Mouse (Mus musculus): ENCODE measurements around the gene Efcab9. TPM values are rescaled to one million over a fixed set of nuclear protein-coding genes. Genes with fewer than 3 reads are reported as not detected.

Efcab9 gene
- polyA plus RNA-seq, 1 experiment from 2014 or later, result 0.35 TPM

DNA sequence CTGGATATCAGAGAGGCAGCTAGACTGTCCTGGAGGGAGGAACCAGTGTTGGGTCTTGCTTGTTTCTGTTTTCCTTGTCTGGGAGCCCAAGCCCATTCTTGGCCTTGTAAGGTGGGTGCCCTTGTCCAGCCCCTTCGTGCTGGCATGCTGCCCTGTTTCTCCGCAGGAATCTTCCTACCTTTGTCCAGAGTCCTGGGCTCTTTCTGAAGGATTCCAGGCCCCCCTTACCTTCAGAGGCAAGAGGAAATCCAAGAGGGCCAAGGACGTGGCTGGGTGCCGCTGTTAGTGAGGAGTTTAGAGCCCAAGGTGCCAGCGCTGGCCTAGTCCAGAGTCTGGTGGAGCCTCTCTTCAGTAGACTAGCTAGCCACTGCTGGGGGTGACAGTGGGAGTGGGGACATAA is 12.6 kb upstream of the Efcab9 start:
- no peak overlapping the region for H3K27ac ChIP-seq
- no peak for ATAC-seq
- 0 out of 2 replicates have a peak, but pooled peaks cover 3% of the 10 kb centered on the region for H3K27me3 ChIP-seq
- no peak overlapping the region for H3K9ac ChIP-seq (replicated peaks)
- peaks cover 12% of the 10 kb centered on the region for H3K4me1 ChIP-seq (replicated peaks)
- H3K9me3 ChIP-seq, result no peaks in the 10 kb centered on the region
- no peak overlapping the region for H3K4me3 ChIP-seq (replicated peaks)
- H3K36me3 ChIP-seq, result no peaks in the 10 kb centered on the region
- H3K4me2 ChIP-seq (replicated peaks), result no peak overlapping the region
- 93% methylated on average over 5 of the region's 5 CpGs for WGBS

DNA sequence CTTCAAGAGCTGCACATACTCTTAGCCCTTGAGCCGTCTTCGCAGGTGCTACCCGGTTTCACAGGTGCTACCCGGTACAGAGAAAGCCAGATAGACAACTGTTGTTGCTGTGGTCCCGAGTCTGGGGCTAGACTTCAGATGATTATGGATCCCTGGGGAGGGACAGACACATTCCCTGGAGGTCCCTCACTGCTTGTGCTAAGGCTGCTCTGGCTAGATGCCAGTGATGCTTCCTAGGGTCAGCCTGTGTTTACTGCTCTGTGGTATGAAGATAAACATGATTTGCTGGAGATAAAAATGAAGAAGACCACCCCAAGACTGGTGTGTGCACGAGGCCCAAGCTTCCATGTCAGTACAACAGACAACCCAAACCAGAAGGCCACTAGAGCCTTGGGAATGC is 12.2 kb upstream of the Efcab9 start:
- no peak for ATAC-seq
- WGBS, result 90% methylated on average over 6 of the region's 6 CpGs
- H3K27ac ChIP-seq, result no peak overlapping the region
- 0 out of 2 replicates have a peak, but pooled peaks cover 3% of the 10 kb centered on the region for H3K27me3 ChIP-seq
- H3K4me2 ChIP-seq (replicated peaks), result no peak overlapping the region
- H3K4me3 ChIP-seq (replicated peaks), result no peak overlapping the region
- no peaks in the 10 kb centered on the region for H3K36me3 ChIP-seq
- peaks cover 7% of the 10 kb centered on the region; the same call in 1 of the 2 replicates for H3K4me1 ChIP-seq (replicated peaks)
- no peaks in the 10 kb centered on the region for H3K9me3 ChIP-seq
- no peak overlapping the region for H3K9ac ChIP-seq (replicated peaks)

DNA sequence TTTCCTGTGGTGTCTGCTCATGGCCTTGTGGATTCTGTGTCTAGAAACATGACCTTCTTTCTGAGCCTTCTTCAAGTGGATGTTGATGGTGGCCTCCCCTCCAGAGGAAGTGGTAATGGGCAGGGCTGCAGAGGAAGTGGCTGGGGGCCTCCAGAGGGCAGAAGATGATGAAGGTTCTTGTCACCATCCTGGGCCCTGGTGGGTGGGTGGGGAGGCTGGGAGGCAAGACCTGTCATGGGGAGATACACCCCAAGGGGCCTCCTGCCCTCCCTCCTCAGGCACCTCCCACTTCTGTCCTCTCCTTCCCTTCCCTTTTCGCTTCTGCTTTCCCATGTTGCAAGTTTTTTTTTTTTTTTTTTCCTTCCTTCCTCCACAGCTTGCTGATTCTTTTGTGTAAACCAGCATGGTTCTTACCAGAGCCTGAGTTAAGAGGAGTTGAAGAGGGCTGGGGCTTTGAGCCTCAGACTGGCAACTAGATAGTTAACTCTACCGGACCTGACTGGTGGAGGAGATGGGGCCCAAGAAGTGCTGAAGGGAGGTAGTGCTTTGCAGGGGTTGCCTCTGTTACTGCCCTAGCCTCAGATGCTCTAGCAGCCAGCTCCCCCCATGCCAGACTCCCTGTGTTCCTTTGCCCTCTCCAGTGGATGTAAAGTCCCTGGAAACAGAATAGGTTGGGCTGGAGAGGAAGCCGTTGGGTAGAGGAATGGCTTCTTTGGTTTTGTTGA is 11.0 kb upstream of the Efcab9 start:
- H3K27ac ChIP-seq, result no peak overlapping the region
- no peaks in the 10 kb centered on the region for H3K36me3 ChIP-seq
- 27% methylated on average over 3 of the region's 3 CpGs for WGBS
- H3K27me3 ChIP-seq, result 0 out of 2 replicates have a peak, but pooled peaks cover 3% of the 10 kb centered on the region
- peaks cover 12% of the 10 kb centered on the region; the same call in 1 of the 2 replicates for H3K4me1 ChIP-seq (replicated peaks)
- H3K4me3 ChIP-seq (replicated peaks), result no peak overlapping the region
- ATAC-seq, result no peak
- no peak overlapping the region for H3K9ac ChIP-seq (replicated peaks)
- no peaks in the 10 kb centered on the region for H3K9me3 ChIP-seq
- H3K4me2 ChIP-seq (replicated peaks), result no peak overlapping the region

DNA sequence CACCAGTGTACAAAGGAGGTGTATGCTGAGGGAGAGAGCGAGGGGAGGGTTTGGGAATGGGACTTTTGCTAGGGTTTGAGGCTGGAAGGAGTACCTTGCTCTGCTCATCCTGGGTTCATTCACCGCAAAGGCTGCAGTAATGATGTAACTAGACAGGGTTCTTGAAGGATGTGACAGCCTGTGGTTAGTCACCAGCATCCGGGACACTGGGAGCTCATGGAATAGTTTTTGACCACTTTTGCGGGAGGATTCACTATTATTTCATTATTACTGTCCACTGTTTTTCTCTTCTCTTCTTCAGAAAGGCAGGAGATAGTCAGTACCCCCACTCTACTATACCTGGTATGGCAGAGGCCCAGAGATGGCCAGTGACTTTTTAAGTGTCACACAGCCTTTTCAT is 10.3 kb upstream of the Efcab9 start:
- Histone ChIP-seq H3K27ac (no peak overlapping the region), H3K27me3 (0 out of 2 replicates have a peak, but pooled peaks cover 3% of the 10 kb centered on the region), H3K4me3 (replicated peaks) (no peak overlapping the region), H3K9ac (replicated peaks) (no peak overlapping the region), H3K4me1 (replicated peaks) (peaks cover 13% of the 10 kb centered on the region; the same call in 1 of the 2 replicates), H3K9me3 (no peaks in the 10 kb centered on the region), H3K36me3 (no peaks in the 10 kb centered on the region), H3K4me2 (replicated peaks) (no peak overlapping the region)
- WGBS, result over 99% methylated on average over 4 of the region's 4 CpGs
- no peak for ATAC-seq

DNA sequence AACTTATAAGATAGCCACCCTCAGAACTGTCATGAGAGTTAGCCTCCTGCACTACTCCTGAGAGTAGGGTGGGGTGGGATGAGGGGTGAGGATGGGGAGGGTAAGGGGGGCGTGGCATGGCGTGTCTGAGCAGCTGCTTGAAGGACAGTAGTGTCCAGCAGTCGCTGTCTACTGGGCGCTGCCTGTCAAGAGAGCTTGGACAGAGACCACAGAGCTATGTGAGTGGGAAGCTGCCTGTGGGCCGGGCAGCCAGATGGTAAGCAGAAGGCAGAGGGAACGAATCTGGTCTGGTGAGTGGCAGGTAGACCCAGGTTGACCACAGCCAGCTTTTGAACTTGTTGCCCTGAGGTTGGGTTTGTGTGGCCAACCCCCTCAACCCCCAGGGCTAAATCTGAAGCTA is 8.6 kb upstream of the Efcab9 start:
- 85% methylated on average over 6 of the region's 6 CpGs for WGBS

DNA sequence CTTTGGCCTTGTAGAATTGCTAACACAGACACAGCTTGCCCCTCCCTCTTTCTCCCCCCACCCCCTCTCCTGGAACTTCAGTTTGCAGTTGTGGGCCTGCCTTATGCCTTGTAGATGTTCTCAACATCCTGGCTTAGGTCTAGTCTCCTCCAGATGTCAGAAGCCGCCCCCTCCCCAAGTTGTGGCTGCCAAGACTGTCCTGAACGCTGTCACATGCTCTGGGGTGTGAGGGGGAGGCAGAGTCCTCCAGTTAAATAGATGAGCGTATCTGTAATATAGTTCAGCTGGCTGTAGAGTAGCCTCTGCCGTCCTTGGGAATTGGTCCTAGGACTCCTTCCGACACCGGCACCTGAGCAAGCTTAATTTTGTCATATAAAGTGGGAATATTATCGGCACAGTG is 7.8 kb upstream of the Efcab9 start:
- ATAC-seq, result no peak
- 91% methylated on average over 7 of the region's 7 CpGs for WGBS

More for the DNA sequence above, 8.6 kb upstream of the Efcab9 start:
- H3K27me3 ChIP-seq, result peaks cover 4% of the 10 kb centered on the region; the same call in 1 of the 2 replicates
- H3K4me1 ChIP-seq (replicated peaks), result peaks cover 11% of the 10 kb centered on the region; the same call in 1 of the 2 replicates
- H3K4me3 ChIP-seq (replicated peaks), result no peak overlapping the region
- no peak overlapping the region for H3K9ac ChIP-seq (replicated peaks)
- H3K4me2 ChIP-seq (replicated peaks), result no peak overlapping the region
- no peaks in the 10 kb centered on the region for H3K9me3 ChIP-seq
- no peak overlapping the region for H3K27ac ChIP-seq
- H3K36me3 ChIP-seq, result no peaks in the 10 kb centered on the region
- ATAC-seq, result no peak

DNA sequence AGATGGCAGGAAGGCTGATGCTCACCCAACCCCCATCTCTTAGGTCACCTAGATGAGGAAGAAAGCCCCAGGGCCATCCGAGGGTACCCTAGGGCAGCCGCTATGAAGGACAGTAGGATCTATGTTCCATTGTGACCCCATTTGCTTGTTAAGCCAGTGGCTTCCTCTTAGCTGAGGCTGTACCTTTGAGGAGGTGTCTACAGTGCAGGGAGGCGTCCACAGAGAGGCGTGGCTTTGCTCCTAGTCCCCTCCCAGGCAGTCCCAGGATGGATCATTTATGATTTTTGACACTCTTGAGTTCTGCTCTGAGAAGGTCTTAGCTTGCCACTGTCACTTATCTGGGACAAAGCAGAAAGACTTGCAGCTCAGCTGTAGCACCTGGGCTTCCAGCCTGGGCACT is 7.0 kb upstream of the Efcab9 start:
- no peak for ATAC-seq
- WGBS, result 86% methylated on average over 4 of the region's 4 CpGs
- no peak overlapping the region for H3K27ac ChIP-seq

More for the DNA sequence above, 7.8 kb upstream of the Efcab9 start:
- H3K27ac ChIP-seq, result no peak overlapping the region
- no peak overlapping the region for H3K4me3 ChIP-seq (replicated peaks)
- no peaks in the 10 kb centered on the region for H3K36me3 ChIP-seq
- no peak overlapping the region for H3K4me2 ChIP-seq (replicated peaks)
- peaks cover 9% of the 10 kb centered on the region; the same call in 1 of the 2 replicates for H3K4me1 ChIP-seq (replicated peaks)
- no peak overlapping the region for H3K9ac ChIP-seq (replicated peaks)
- H3K27me3 ChIP-seq, result peaks cover 12% of the 10 kb centered on the region
- H3K9me3 ChIP-seq, result no peaks in the 10 kb centered on the region

DNA sequence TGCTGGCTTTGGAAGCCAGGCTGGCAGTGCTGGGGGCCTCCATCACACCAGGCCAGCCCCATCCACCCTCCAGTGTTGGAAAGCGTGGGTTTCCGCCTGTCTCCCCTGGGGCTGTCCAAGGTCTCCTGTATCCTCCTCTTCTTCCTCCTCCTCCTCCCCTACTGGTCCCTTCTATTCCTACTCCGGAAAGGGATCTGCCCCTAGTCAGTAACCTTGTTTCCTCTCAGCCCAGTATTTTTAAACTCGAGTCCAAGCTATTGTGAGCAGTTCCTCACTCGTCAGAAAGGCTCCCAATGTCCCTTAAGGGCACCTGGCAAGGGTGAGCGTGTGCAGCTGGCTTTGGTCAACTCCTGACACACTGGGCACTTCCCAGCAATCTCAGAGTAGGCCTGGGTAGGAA is 6.6 kb upstream of the Efcab9 start:
- WGBS, result 75% methylated on average over 6 of the region's 6 CpGs
- H3K27me3 ChIP-seq, result peaks cover 20% of the 10 kb centered on the region
- no peak for ATAC-seq
- H3K4me1 ChIP-seq (replicated peaks), result peaks cover 20% of the 10 kb centered on the region
- H3K4me3 ChIP-seq (replicated peaks), result no peak overlapping the region
- H3K4me2 ChIP-seq (replicated peaks), result no peak overlapping the region
- no peaks in the 10 kb centered on the region for H3K36me3 ChIP-seq
- H3K9ac ChIP-seq (replicated peaks), result no peak overlapping the region
- no peaks in the 10 kb centered on the region for H3K9me3 ChIP-seq
- no peak overlapping the region for H3K27ac ChIP-seq

More for the DNA sequence above, 7.0 kb upstream of the Efcab9 start:
- Histone ChIP-seq H3K4me3 (replicated peaks) (no peak overlapping the region), H3K27me3 (peaks cover 20% of the 10 kb centered on the region), H3K9ac (replicated peaks) (no peak overlapping the region), H3K4me1 (replicated peaks) (peaks cover 16% of the 10 kb centered on the region), H3K36me3 (no peaks in the 10 kb centered on the region), H3K9me3 (no peaks in the 10 kb centered on the region), H3K4me2 (replicated peaks) (no peak overlapping the region)

DNA sequence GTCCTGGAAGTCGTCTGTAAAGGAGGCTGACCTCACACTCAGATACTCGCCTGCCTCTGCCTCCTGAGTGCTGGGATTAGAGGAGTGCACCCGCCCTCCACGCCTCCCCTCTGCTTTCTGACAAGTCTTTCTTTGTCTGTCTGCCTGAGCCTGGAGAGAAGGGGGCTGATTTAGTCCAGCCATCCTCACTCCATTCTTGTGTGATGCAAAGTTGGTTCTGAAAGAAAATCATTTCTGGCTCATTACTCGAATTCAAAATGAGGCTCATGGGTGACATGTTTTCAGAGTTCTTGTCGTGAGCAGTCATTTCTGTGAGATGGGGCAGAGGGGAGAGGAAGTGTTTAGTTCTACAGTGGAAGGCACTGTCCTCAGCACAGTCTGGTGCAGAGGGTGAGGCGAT is 5.1 kb upstream of the Efcab9 start:
- Histone ChIP-seq H3K36me3 (no peaks in the 10 kb centered on the region), H3K9ac (replicated peaks) (no peak overlapping the region), H3K4me1 (replicated peaks) (peaks cover 24% of the 10 kb centered on the region), H3K4me2 (replicated peaks) (no peak overlapping the region), H3K4me3 (replicated peaks) (no peak overlapping the region), H3K27ac (no peak overlapping the region), H3K9me3 (no peaks in the 10 kb centered on the region), H3K27me3 (peaks cover 27% of the 10 kb centered on the region)
- ATAC-seq, result no peak
- 21% methylated on average over 7 of the region's 7 CpGs for WGBS

DNA sequence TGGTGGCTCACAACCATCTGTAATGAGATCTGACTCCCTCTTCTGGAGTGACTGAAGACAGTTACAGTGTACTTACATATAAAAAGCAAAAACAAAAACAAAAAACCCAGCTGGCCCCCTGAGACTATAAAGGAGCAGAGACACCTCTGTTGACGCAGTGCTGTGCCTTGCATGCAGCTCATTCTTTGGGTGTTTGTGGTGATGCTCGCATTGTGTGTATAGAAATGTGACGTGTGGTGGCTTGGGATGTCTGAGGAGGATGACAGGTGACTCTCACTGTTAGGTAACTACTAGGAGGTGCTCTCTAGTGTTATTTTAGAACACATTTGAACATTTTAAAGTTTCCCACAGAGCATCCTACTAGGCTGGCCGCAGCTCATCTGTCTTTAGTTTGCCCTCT is 3.8 kb upstream of the Efcab9 start:
- Histone ChIP-seq H3K27ac (no peak overlapping the region), H3K4me1 (replicated peaks) (peaks cover 25% of the 10 kb centered on the region), H3K4me2 (replicated peaks) (no peak overlapping the region), H3K27me3 (peaks cover 35% of the 10 kb centered on the region), H3K36me3 (no peaks in the 10 kb centered on the region), H3K9ac (replicated peaks) (no peak overlapping the region), H3K9me3 (no peaks in the 10 kb centered on the region), H3K4me3 (replicated peaks) (no peak overlapping the region)
- WGBS, result 93% methylated on average over 4 of the region's 4 CpGs
- ATAC-seq, result no peak

DNA sequence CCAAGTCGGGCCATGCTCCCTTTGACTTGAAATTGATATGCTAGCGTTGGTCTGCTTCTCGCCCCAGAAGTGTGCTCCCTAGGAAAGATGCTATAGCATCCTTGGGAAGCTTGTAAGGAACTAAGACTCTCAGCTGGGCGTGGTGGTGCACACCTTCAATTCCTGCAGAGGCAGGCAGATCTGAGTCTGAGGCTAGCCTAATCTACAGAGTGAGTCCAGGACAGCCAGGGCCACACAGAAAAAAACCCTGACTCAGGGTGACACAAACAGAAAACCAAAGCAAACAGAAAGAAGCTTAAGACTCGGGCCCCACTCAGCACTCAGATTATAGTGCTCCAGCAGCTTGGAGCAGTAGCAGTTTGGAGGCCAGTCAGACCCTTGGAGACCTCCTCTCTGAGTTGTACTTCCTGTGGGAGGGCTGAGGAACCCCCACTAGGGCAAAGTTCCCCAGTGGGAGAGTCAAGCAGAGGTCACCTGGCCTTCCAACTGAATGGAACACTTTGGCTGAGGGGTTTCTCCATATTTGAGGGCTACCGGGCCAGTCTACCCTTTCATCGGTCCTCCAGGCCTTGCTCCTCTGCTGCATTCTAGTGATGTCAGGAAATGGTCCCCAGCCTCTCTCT is 2.7 kb upstream of the Efcab9 start:
- Histone ChIP-seq H3K36me3 (no peaks in the 10 kb centered on the region), H3K4me3 (replicated peaks) (peak overlapping the region; percentile 53; the same call in 1 of the 2 replicates), H3K4me1 (replicated peaks) (peaks cover 25% of the 10 kb centered on the region), H3K27me3 (peaks cover 39% of the 10 kb centered on the region), H3K9me3 (no peaks in the 10 kb centered on the region), H3K9ac (replicated peaks) (no peak overlapping the region), H3K27ac (no peak overlapping the region), H3K4me2 (replicated peaks) (peak overlapping the region; percentile 81)
- no peak for ATAC-seq
- WGBS, result 77% methylated on average over 7 of the region's 7 CpGs

DNA sequence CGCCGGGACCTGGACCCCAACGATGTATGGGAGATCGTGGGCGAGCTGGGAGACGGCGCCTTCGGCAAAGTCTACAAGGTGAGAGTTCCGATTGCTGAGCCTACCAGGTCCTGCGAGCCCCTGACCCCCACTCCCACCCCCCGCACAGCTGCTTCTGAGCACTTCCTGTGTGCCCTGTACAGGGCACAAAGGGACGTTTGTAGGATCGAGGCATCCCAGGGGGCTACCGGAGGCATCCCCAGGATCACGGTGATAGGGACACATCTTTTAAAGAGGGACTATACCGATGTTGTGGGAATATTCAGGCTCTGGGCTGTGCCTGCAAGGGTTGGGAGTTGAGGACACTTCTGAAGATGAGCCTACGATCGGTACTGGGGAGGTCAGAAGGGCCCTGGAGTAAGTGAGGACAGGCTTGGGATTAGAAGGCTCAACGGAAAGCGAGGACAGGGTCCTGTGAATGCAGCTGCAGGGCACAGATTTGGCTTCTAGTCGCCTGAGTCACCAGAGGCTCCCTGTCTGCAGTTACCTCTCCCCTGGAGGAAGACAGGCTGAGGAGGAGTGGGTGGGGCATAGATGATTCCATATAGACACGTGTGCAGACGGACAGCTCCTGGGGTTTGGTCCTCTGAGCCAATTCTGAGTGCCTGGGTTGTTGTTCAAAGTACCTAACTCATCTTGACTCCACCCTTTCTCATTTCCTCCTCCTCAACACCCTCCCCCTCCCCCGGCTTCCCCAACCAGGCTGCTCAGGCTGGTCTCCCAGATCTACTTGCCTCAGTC is 1.8 kb upstream of the Efcab9 start:
- Histone ChIP-seq H3K36me3 (no peaks in the 10 kb centered on the region), H3K27ac (no peak overlapping the region), H3K9ac (replicated peaks) (peak overlapping the region; percentile 67), H3K4me1 (replicated peaks) (peaks cover 25% of the 10 kb centered on the region), H3K4me2 (replicated peaks) (peak overlapping the region; percentile 81), H3K4me3 (replicated peaks) (peak overlapping the region; percentile 53), H3K27me3 (peaks cover 39% of the 10 kb centered on the region), H3K9me3 (no peaks in the 10 kb centered on the region)
- ATAC-seq, result peak; percentile 69
- 1% methylated on average over 24 of the region's 24 CpGs for WGBS
